In genomic region chr3:66661826-66662618, GRCm38 (mm10) we compare ENCODE assay signal across 19 mouse cellular contexts.
DNase-seq lines count a peak whose midpoint lies in the region; ATAC-seq lines count a peak whose summit lies in the region.
"Had no signal": no experiment of that assay in that cellular context is flagged by ENCODE, and none has a peak within 500 bp of the region (broad histone marks: within the 10 kb centered on the region; RNA-seq: fewer than 3 reads in every experiment).

No protein-coding gene starts in this region.

- H3K27ac ChIP-seq in midbrain, embryonic 12.5 days (replicated peaks), result no peak overlapping the region
- H3K27ac ChIP-seq in midbrain, embryonic 10.5 days (replicated peaks), result no peak overlapping the region
- H3K27ac ChIP-seq in embryonic facial prominence, embryonic 10.5 days (replicated peaks), result no peak overlapping the region
- no peak overlapping the region for H3K27ac ChIP-seq in embryonic facial prominence, embryonic 12.5 days
- H3K27ac ChIP-seq: embryonic facial prominence, embryonic 15.5 days; gastrocnemius, adult 2 months; hindbrain, embryonic 15.5 days had no signal

- no peaks in the 10 kb centered on the region for H3K9me3 ChIP-seq in midbrain, embryonic 12.5 days
- no peaks in the 10 kb centered on the region for H3K9me3 ChIP-seq in midbrain, embryonic 10.5 days (replicated peaks)
- H3K9me3 ChIP-seq in embryonic facial prominence, embryonic 10.5 days, result no peaks in the 10 kb centered on the region
- H3K9me3 ChIP-seq in embryonic facial prominence, embryonic 12.5 days, result no peaks in the 10 kb centered on the region
- H3K9me3 ChIP-seq: embryonic facial prominence, embryonic 15.5 days; heart, embryonic 13.5 days; hindbrain, embryonic 15.5 days had no signal

- intact Hi-C loops in left cerebral cortex, postnatal 25 days (cut with DNase I), result no loop called here

- no peak for DNase-seq in midbrain, embryonic 10.5 days (ENCODE audit: low spot score)
- DNase-seq in embryonic facial prominence, embryonic 10.5 days (ENCODE audit: low spot score), result peak; percentile 17
- DNase-seq in lung, postnatal 4 days, result no peak
- no peak for DNase-seq in left cerebral cortex, postnatal 25 days (ENCODE audit: low spot score in 2 of 2)
- DNase-seq: adrenal gland, adult 2 months; adrenal gland, postnatal 25 days; cerebellum, adult 2 months; cerebellum, postnatal 14 days; embryo, embryonic 11 days; gastrocnemius, adult 2 months; gastrocnemius, postnatal 25 days; heart, postnatal 36 days had no signal

- H3K4me2 ChIP-seq in midbrain, embryonic 12.5 days (replicated peaks), result no peak overlapping the region
- H3K4me2 ChIP-seq in embryonic facial prominence, embryonic 12.5 days (replicated peaks), result no peak overlapping the region
- H3K4me2 ChIP-seq: embryonic facial prominence, embryonic 15.5 days; hindbrain, embryonic 15.5 days had no signal

- no peak overlapping the region for H3K4me3 ChIP-seq in midbrain, embryonic 12.5 days
- no peak overlapping the region for H3K4me3 ChIP-seq in midbrain, embryonic 10.5 days
- no peak overlapping the region for H3K4me3 ChIP-seq in embryonic facial prominence, embryonic 10.5 days
- no peak overlapping the region for H3K4me3 ChIP-seq in embryonic facial prominence, embryonic 12.5 days
- H3K4me3 ChIP-seq: embryonic facial prominence, embryonic 15.5 days; erythroblast, embryonic 14.5 days; gastrocnemius, adult 2 months; heart, embryonic 13.5 days; hindbrain, embryonic 15.5 days had no signal

- 61% methylated on average over 8 of the region's 8 CpGs for WGBS in midbrain, embryonic 12.5 days
- 83% methylated on average over 8 of the region's 8 CpGs for WGBS in midbrain, embryonic 10.5 days
- 57% methylated on average over 8 of the region's 8 CpGs for WGBS in embryonic facial prominence, embryonic 10.5 days
- WGBS in embryonic facial prominence, embryonic 12.5 days, result 37% methylated on average over 8 of the region's 8 CpGs

- H3K9ac ChIP-seq in midbrain, embryonic 12.5 days (replicated peaks), result no peak overlapping the region
- no peak overlapping the region for H3K9ac ChIP-seq in embryonic facial prominence, embryonic 12.5 days
- H3K9ac ChIP-seq: embryonic facial prominence, embryonic 15.5 days; heart, embryonic 13.5 days; hindbrain, embryonic 15.5 days had no signal

- H3K36me3 ChIP-seq in midbrain, embryonic 12.5 days, result no peaks in the 10 kb centered on the region
- H3K36me3 ChIP-seq in midbrain, embryonic 10.5 days, result no peaks in the 10 kb centered on the region
- H3K36me3 ChIP-seq in embryonic facial prominence, embryonic 10.5 days (replicated peaks), result no peaks in the 10 kb centered on the region
- no peaks in the 10 kb centered on the region for H3K36me3 ChIP-seq in embryonic facial prominence, embryonic 12.5 days
- H3K36me3 ChIP-seq: embryonic facial prominence, embryonic 15.5 days; heart, embryonic 13.5 days; hindbrain, embryonic 15.5 days had no signal

- ATAC-seq in midbrain, embryonic 12.5 days (ENCODE audit: low FRiP score, low read depth), result peak; percentile 47; the same call in 1 of the 2 replicates
- 0 out of 2 replicates have a peak, but pooled peaks have one; percentile 52 for ATAC-seq in embryonic facial prominence, embryonic 12.5 days (ENCODE audit: insufficient number of reproducible peaks, insufficient read depth, low FRiP score, low TSS enrichment)
- ATAC-seq: intestine, embryonic 16.5 days had no signal

- no peaks in the 10 kb centered on the region for H3K4me1 ChIP-seq in midbrain, embryonic 12.5 days
- H3K4me1 ChIP-seq in midbrain, embryonic 10.5 days, result no peaks in the 10 kb centered on the region
- peaks cover 33% of the 10 kb centered on the region for H3K4me1 ChIP-seq in embryonic facial prominence, embryonic 10.5 days
- H3K4me1 ChIP-seq in embryonic facial prominence, embryonic 12.5 days, result peaks cover 14% of the 10 kb centered on the region; the same call in 1 of the 2 replicates
- H3K4me1 ChIP-seq: hindbrain, embryonic 15.5 days had no signal

- no peaks in the 10 kb centered on the region for H3K27me3 ChIP-seq in midbrain, embryonic 12.5 days
- H3K27me3 ChIP-seq in midbrain, embryonic 10.5 days (ENCODE audit: low read depth, poor library complexity, severe bottlenecking), result no peaks in the 10 kb centered on the region
- H3K27me3 ChIP-seq in embryonic facial prominence, embryonic 10.5 days (replicated peaks; ENCODE audit: low read depth, poor library complexity, severe bottlenecking), result no peaks in the 10 kb centered on the region
- no peaks in the 10 kb centered on the region for H3K27me3 ChIP-seq in embryonic facial prominence, embryonic 12.5 days
- H3K27me3 ChIP-seq: embryonic facial prominence, embryonic 15.5 days; heart, embryonic 13.5 days; hindbrain, embryonic 15.5 days had no signal
